In the genomic region with DNA sequence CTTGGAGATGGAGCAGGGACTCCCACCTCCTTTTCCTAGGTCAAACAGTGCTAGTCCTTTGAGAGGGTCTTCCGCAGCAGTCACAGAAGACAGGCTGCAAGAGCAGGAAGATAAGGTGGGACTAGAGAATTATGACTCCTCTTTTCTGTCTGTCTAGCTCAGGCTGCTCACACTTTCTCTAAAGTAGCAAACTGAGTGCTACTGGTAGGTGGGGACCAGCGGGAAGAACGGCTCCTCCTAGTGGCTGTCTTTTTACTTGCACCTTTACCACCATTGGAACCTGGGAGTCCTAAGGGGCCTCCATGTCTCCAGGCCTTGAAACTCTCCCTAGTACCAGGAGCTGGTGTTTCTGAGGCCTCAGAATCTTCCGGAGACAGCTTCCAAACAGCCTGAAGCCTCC, we compare ENCODE assay signal across 8 mouse cellular contexts. TPM values are rescaled to one million over a fixed set of nuclear protein-coding genes. Genes with fewer than 3 reads are reported as not detected.
DNase-seq lines count a peak whose midpoint lies in the region; ATAC-seq and TF ChIP-seq lines count a peak whose summit lies in the region.

No protein-coding gene starts in this region.

- DNase-seq in CD4-positive, CD25-positive, alpha-beta regulatory T cell, adult 2 months (ENCODE audit: low read depth, low spot score): peak; percentile 86
- peak; percentile 83 for DNase-seq in NIH3T3 (ENCODE audit: low read depth)
- peak; percentile 85 to 87 for DNase-seq in cerebellum, postnatal 14 days
- DNase-seq in heart, adult 2 months: peak; percentile 62
- DNase-seq in kidney, postnatal 14 days: peak; percentile 79
- peak; percentile 93 for DNase-seq in retina, embryonic 14.5 days (ENCODE audit: low spot score)
- DNase-seq in thymus, postnatal 4 days: peak; percentile 81

- no peak for TF ChIP-seq POLR2A in heart, adult 2 months (IDR thresholded peaks at IDR 0.05; ENCODE audit: insufficient read depth, low read depth, low read length)

- H3K4me2 ChIP-seq in liver, embryonic 12.5 days: no peak overlapping the region

- no peak overlapping the region for H3K27ac ChIP-seq in heart, adult 2 months
- peak overlapping the region; percentile 7; the same call in 1 of the 2 replicates for H3K27ac ChIP-seq in liver, embryonic 12.5 days

- peak; percentile 83 for TF ChIP-seq EP300 in heart, adult 2 months (IDR thresholded peaks at IDR 0.05; ENCODE audit: insufficient read depth, low read depth, low read length)

- no peaks in the 10 kb centered on the region for H3K79me2 ChIP-seq in heart, adult 2 months (replicated peaks; ENCODE audit: control insufficient read depth, insufficient read depth, low read length)

- intact Hi-C loops in heart, adult 2 months (cut with DNase I): loop anchor here (1.0 kb wide), 3 partner anchors 75 to 119 kb away; no protein-coding TSS in a partner anchor

- no peaks in the 10 kb centered on the region for H3K9me3 ChIP-seq in liver, embryonic 12.5 days (replicated peaks)

- no peak overlapping the region for H3K9ac ChIP-seq in heart, adult 2 months (ENCODE audit: low read depth, low read length)
- H3K9ac ChIP-seq in liver, embryonic 12.5 days: no peak overlapping the region

- H3K4me3 ChIP-seq in heart, adult 2 months: no peak overlapping the region
- no peak overlapping the region for H3K4me3 ChIP-seq in liver, embryonic 12.5 days

- TF ChIP-seq CTCF in heart, adult 2 months (IDR thresholded peaks at IDR 0.05): peak; percentile 95

- WGBS in heart, adult 2 months: 19% methylated on average over 4 of the region's 4 CpGs
- 20% methylated on average over 4 of the region's 4 CpGs for WGBS in liver, embryonic 12.5 days (ENCODE audit: insufficient replicate concordance)

- peaks cover 3% of the 10 kb centered on the region for H3K4me1 ChIP-seq in heart, adult 2 months (ENCODE audit: control insufficient read depth, insufficient read depth, low read length)
- H3K4me1 ChIP-seq in liver, embryonic 12.5 days: peaks cover 12% of the 10 kb centered on the region; the same call in 1 of the 2 replicates

- ATAC-seq in liver, embryonic 12.5 days: peak; percentile 53; the same call in 1 of the 2 replicates

- no peaks in the 10 kb centered on the region for H3K27me3 ChIP-seq in heart, adult 2 months (ENCODE audit: control insufficient read depth, insufficient read depth, low read length)
- peaks cover 36% of the 10 kb centered on the region for H3K27me3 ChIP-seq in liver, embryonic 12.5 days (replicated peaks)

- H3K36me3 ChIP-seq in heart, adult 2 months (ENCODE audit: control insufficient read depth, insufficient read depth, low read length): no peaks in the 10 kb centered on the region
- no peaks in the 10 kb centered on the region for H3K36me3 ChIP-seq in liver, embryonic 12.5 days

RNA-seq across cellular contexts. Expression of a gene that starts 0.9 kb away (rescaled TPM):
- not detected for total RNA-seq in heart, adult 2 months (2021)
- not detected in 2 replicates for polyA plus RNA-seq in heart, adult 2 months (2012; rRNA removed)
- polyA plus RNA-seq in liver, embryonic 12.5 days (2016; fragmentation: Nextera tagmentation; extraction: Ambion mirVana): not detected in 2 replicates

RNA-seq across cellular contexts. Expression of a gene that starts 6.1 kb away (rescaled TPM):
- total RNA-seq in heart, adult 2 months (2021): 1 to 10 TPM; 2.7 to 3.0 TPM
- 5.9 and 7.5 TPM in 2 replicates for polyA plus RNA-seq in heart, adult 2 months (2012; rRNA removed)
- 1.8 and 2.4 TPM in 2 replicates for polyA plus RNA-seq in liver, embryonic 12.5 days (2016; fragmentation: Nextera tagmentation; extraction: Ambion mirVana)

RNA-seq across cellular contexts. Expression of a gene that starts 25.1 kb away (rescaled TPM):
- total RNA-seq in heart, adult 2 months (2021): 10 to 100 TPM; 28.4 to 35.0 TPM
- 96.6 and 107 TPM in 2 replicates for polyA plus RNA-seq in heart, adult 2 months (2012; rRNA removed)
- 16.7 and 17.0 TPM in 2 replicates for polyA plus RNA-seq in liver, embryonic 12.5 days (2016; fragmentation: Nextera tagmentation; extraction: Ambion mirVana)

RNA-seq across cellular contexts. Expression of a gene that starts 47.7 kb away (rescaled TPM):
- total RNA-seq in heart, adult 2 months (2021): 100 to 1,000 TPM; 883 to 991 TPM
- polyA plus RNA-seq in heart, adult 2 months (2012; rRNA removed): 1,120 and 1,462 TPM in 2 replicates
- polyA plus RNA-seq in liver, embryonic 12.5 days (2016; fragmentation: Nextera tagmentation; extraction: Ambion mirVana): 289 and 295 TPM in 2 replicates

RNA-seq across cellular contexts. Expression of a gene that starts 53.1 kb away (rescaled TPM):
- 1 to 10 TPM; 3.5 to 4.9 TPM for total RNA-seq in heart, adult 2 months (2021)
- 0.23 TPM in 1 of 2 replicates, not detected in the other for polyA plus RNA-seq in heart, adult 2 months (2012; rRNA removed)
- polyA plus RNA-seq in liver, embryonic 12.5 days (2016; fragmentation: Nextera tagmentation; extraction: Ambion mirVana): 1.4 TPM in 1 of 2 replicates, not detected in the other
